Mouse (Mus musculus): ENCODE data around the gene Srrm4.

Srrm4 gene

DNA sequence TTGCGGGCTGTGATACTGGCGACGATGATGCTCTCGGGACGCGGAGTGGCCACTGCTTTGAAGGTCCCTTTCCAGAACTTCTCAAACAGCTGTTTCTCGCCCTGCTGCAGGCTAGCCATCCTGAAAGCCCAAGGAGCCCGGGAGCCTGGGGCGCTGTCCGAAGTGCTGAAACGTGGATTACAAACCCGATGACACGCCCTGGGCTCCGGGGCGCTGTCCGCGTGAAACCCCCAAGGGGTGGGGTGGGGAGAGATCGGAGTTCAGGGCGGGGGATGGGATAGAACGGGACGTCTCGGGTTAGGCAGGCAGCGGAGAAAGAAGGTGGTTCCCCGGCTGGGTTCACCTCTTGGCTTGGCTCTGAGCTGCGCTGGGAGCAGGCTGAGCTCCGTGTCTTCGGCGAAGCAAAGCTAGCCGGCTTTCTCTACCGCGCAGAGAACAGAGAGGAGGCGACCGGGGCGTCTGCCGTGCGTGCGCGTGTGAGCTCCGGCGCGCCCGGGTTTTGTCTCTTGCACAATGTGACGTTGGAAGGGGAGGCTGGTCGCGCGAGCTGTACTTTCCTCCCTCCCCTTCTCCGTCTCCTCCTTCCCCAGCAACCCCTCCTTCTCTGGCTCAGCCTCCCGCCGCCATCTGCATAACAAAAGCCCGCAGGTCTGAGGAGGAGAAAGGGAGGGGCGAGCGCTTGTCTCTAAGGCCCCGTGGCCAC lies at the start of gene Srrm4:
Gene Srrm4 (minus strand): TSS at position 472 of the 703 bp plus-strand sequence.
- DNase-seq = peak; percentile 43

DNA sequence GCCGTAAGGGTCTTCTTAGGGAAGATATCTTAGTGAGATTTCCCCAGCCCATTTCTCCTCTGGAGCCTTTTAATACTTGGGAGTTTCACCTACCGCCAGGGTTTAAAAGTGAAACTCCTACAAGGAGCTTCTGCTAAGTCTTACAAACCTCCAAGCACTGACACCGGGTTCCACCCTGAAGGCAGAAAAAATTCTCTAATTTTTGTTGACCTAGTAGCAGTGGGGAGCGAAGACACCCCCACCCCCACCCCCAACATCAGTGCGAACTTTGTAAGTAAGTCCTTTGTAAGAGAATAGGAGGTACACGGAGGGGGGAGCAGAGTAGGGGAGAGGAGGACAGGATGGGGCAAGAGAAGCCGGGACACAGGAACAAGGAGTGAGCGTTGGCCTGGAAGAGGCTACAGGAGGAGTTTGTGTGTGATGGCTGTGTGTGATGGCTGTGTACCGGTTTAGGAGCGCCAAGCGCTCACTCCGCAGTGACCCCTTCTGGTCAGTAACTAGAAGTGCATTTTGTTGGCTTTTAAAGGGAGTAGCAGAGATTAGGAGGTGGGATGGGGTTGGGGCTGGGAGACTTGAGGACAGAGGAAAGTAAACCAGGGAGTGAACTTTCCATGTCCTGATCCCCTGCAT lies 1.3 kb upstream of the Srrm4 start:
- no peak for DNase-seq

DNA sequence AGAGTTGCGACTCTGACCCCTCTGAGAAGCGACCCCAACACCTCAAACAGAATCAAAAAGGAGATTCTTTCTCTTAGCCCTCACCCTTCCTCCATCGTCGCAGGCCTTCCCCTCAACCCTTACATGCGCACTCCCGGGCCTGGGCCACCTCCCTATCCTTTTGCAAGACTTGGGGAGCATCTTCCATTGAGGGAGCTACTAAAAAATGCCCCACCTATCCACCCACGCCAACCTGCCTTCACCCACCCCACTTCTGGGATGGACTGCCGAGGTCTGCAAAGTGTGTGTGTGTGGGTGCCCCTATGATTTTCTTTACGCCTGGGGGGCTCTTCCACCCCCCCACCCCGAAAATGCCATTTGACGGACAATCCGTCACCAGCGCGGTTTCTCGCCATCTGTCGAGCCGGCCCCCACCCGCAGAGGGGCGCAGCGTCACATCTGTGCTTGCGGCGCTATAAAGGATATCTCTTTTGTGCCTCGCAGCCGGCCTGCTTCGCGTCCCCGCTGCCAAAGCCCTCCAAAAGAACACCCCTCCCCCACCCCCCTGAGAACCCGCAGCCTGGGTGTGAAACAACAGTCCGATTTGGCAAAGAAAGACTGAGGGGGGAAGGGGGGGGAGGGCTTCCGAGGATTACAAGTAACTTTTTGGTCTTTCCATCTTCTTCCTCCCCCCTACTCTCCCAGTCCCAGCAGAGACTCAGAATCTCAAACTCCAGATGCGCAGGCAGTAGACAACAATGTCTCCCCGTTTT lies 608 bp upstream of the Srrm4 start:
- DNase-seq = no peak

DNA sequence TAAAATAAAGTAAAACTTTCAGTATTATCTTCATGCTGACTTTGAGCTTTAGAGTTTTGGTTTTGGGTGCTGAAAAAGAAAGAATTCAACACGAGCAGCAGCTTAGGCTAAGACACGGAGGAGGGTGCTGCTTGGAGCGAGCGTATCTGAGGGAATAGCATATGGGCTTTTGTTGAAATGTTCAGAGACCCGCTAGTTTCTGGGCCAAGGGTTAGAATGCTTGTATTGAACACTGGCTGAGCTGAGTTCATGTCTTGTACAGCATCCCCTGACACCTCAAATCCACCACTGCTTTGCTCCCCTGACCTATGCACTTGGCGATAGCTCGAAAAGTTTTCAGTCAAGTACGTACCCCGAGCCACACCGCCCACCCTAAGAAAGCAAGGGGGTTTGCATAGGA lies 919 bp downstream of the Srrm4 start:
- no peak for DNase-seq

DNA sequence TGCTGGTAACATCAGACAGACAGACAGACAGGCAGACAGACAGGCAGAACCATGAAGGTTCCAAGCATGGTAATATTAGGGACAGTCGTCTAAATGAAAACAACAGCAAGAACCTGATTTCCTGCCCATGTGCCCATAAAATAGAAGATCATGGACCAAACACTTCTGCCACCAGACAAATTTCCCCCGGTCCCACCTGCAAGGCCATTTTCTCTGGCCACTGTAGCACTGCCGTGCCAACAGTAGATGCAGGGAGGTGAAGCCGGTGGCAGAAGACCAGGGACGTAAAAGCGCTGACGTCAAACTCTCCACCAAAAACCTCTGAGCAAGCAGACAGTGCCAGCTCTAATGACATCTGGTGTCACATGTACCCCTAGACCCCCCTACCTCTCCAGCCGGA lies 2.0 kb downstream of the Srrm4 start:
- no peak for DNase-seq

DNA sequence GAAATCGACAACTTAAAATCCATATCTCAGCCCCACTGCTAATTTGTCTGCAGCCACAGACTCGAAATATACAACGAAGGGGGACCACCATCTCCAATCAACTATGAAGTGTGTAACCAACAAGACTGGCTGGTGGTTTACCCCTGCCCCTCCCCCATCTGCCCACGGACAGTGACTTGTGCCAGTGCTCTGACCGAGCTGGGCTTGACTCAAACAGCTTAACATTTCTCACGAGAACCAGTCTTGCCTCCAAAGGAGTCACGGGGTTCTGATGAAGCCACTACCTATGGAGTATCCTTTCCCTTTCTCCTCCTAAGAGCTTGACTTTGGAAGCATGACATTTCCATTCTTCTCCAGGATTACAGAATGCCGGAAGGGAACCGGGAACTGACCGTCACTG lies 2.8 kb downstream of the Srrm4 start:
- no peak for DNase-seq

DNA sequence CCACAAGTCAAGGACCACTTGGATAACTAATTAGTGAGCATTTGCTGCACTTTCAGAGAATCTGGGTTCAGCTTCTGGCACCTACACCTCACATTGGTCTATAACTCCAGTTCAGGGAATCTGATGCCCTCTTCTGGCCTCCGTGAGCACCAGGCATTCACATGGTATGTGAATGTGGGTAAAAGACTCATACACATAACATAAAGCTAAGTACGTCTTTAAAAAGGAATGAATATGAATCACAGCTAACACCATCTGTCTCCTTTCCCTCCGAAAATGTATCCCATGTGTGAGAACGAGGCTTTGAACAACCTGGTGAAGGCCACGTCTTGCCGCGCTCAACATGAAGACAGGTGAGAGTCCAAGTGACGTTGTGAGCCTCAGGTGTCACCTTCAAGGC lies 12.1 kb downstream of the Srrm4 start:
- DNase-seq = no peak

DNA sequence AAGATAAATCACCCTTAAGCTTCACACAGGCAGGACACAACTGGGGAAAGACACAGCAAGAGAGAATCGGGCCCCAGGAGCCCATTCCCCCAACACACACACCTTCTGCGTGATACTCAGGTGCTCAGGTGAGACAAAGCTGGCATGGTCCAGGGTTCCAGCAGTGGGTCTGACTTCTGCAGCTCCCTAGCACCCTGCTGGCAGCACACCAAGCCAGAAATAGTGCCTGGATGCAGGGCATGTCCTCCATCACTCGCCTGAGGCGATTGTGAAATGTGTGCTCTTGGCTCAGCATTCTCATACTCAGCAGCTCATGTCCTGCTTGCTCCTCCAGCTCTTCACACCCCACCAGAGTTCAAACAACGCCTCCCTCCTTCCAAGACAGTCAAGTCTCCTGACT lies 14.5 kb downstream of the Srrm4 start:
- DNase-seq = no peak

DNA sequence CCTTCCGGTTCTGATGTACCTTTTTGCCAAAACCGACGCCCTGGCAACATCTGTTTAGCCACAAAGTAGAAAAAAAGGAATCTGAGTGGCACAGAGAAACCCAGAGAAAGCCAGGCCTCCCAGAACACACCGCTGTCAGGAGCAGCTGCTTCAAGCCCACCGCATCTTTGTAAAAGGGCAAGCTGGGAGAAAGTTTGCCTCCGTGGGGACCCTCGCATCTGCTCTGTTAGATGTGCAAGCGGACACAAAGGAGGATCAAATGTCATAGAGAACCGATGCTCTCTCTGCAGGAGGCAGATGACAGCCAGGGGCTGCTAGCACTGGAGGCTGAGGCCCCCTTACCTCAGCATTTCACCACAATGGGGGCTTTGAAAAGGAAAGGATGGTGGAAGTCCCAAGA lies 18.3 kb downstream of the Srrm4 start:
- no peak for DNase-seq

DNA sequence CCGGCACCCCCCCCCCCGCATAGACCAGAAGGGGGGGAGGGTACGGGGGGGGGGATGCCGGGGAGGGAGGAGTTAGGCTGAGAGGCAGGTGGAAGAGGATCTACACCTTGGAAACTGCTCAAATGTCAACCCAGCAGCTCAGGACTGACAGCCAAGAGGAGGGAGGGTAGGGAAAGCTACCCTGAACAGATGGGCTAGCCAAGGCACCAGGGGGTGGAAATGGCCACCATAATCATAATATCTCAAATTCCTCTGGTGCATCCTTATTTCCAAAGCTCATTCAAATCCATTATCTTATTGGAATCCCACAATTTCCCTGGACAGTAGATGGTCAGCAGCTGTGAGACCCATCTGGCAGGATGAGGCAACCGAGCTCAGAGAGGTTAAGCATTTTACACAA lies 19.7 kb downstream of the Srrm4 start:
- DNase-seq = no peak

DNA sequence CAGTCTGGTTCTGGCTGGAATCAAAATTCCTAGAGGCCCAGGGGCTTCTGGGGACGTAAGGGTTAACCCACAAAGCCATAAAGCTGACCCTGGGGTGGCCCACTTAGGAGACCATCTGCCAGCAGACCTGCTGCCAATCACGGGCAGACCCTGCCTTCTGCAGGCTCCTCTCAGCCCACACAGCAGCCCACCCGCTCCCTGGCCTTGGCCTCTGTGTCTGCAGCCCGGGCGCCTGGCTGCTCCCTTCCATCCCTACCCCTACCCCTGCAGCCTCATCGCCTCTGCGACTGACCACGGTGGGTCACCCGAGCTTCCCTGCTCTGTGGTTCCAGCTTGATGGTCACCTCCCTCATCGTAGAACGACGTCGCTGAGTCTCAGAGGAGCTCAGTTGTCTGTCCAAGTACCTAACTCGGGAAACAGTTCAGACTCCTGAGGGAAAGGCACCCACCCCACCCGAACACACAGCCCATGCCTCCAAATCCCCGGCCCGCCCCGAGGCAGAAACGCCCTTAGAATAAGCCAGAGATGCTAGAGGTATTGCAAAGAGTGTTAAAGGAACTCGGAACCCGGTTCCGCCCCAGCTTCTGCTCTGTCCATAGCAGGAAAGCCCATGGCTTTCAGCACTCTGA lies 20.3 kb downstream of the Srrm4 start:
- no peak for DNase-seq

DNA sequence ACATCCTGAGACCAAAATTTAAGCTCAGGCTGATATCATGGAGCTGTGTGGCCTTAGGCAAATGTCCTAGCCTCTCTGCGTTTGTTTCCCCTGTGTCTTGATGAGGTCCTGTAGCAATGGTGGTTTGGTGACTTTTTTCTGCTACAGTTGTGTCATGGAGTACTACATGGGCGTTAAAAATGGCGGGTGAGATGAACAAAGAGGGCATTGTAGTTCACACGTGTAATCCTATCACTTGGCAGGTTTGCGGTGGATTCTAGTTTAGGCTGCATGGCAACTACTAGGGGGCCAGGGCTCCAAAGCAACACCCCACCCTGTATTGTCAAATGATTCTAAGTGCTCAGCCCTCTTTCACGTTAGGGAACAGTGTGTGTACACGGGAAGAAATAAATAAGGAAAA lies 21.1 kb downstream of the Srrm4 start:
- DNase-seq = no peak

DNA sequence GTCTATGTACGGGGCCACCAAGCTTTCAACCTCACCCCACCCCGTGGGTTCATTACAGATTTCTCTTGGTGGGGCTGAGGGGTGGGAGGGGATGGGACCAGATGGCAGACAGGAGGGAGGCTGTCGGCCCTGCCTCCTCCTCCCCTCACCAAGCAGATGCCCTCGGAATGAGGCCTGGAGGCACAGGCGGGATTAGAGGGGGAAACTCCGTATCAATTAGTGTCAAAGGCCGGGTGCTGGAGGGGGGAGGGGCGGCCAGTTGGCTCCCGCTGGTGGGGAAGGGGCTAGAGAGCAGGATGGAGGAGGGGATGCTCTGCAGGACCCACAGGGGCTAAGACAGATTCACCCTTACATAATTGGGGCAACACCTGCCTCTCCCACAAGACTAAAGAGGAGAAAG lies 22.0 kb downstream of the Srrm4 start:
- no peak for DNase-seq

DNA sequence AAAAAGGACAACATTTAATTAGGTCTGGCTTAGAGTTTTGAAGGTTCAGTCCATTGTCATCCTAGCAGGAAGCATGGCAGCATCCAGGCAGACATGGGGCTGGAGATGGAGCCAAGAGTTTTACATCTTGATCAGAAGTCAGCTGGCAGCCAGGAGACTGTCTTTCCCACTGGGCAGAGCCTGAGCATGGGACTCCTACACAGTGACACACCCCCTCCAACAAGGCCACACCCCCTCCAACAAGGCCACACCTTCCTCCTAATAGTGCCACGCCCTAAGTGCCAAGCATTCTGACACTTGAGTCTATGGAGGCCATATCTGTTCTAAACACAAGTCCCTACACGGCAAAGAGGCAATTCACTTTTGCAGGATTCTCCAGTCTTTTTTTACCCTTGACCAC lies 23.6 kb downstream of the Srrm4 start:
- DNase-seq = no peak

DNA sequence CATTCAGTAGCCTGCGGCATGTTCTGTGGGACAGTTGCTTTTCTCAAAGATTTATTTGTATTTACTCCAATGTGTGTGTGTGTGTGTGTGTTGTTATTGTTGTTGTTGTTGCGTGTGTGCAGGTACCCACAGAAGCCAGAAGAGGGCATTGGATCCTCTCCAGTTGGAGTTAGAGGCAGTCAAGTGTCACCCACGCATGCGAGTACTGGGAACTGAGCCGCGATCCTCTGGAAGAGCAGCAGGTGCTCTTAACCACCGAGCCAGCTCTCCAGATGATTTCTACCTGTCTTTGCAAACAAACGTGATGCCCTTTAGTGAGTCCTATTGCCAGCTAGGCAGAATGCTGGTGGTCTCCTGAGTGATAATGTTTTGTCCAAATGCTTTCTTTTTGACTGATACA lies 24.3 kb downstream of the Srrm4 start:
- DNase-seq = no peak

DNA sequence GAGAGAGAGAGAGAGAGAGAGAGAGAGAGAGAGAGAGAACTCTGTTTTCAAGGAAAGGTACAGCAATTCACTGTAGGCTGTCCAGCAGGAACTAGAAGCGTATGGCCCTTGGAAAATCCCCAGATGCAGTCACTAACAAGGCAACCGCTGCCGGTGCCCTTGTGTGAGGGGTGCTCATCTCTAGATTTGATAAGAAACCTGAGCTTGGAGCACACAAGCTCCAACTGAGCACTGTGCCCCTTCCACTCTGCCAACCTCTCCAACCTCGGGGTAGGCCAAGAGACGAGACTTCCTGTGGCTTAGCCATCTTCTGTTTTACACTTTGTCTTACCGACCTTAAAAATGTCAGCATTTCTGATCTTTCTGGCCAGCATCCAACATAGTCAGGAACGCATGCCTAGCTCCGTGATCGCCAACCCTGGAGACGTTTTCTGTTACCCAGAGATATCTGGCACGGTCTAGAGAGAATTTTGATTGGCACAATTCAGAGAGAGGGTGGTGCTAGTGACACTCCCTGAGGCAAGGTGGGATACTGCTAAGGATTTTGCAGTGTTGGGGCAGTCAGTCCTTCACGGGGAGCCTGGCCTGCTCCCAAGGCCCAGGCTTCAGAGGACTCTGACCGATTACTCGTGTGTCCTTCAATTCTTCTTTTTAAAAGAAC lies 25.1 kb downstream of the Srrm4 start:
- no peak for DNase-seq

DNA sequence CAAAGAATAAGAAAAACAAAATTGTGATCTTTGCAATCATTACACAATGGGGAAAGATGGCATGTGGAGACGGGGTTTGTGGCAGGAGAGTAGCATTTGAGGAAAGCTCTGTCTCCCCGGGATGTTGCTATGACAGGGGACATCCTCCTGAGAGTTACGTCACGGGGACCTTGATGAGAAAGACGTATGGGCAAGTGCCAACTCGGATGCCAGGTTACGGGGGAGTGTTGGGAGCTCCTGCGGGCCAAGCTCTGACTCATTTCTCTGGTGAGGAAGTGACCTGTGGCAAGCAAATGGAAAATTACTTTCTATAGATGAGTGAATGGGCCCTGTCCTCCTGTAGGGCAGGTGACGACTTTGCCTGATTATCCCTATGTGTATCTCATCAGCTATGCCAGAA lies 26.0 kb downstream of the Srrm4 start:
- DNase-seq = no peak

DNA sequence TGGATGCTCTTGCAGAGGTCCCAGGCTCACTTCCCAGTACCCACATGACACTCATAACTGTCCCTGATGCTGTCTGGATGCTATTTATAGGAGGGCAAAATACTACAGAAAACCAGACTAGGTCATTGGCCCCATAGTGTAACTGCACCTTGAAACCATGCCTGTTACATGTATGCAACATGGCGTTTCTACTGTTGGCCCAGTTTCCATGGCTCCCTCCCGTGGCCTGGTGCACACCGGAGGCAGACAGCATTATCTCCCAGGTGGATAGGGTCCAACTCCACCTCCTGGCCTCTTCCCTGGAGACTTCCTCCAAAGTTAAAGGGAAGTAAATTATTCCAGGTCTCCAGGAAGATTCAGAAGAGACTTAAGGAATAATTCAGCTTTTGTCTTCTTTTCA lies 27.2 kb downstream of the Srrm4 start:
- DNase-seq = no peak

DNA sequence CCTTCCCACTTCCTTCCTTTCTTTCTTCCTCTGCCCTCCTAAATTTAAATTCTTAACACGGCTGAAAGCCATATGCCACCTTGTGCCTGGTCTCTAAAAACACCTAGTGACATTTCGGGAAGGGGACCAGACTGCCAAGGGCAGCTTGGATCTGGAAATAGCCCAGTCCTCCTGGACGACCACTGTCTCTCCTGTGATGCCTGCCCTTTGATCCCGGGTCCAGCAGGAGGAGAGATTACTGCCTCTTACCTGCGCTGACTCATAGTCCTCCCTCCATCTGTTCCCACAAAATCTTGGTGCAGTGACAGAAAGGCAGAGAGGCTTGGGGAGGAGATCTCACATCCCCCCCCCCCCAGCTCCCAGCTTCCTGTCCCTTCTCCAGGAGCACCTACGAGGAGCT lies 27.9 kb downstream of the Srrm4 start:
- DNase-seq = no peak

DNA sequence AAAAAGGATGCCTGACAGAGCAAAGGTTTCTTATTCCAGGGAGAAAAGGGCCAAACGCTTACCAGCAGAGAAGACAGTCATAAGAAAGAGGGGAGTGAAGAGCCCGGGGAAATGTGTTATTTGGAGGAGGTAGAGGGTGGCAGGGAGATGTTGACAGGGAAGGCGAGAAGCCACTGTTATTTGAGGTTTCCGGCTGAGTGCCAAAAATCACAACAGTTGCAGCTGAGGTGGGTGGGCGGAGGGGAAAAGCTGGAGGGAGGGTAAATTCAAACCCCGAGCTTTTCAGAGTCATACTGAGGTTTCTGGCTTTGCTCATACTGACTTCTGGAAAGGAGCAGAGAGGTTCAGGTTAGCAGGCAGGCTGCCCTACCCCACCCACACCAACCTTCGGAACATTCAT lies 32.5 kb downstream of the Srrm4 start:
- no peak for DNase-seq

DNA sequence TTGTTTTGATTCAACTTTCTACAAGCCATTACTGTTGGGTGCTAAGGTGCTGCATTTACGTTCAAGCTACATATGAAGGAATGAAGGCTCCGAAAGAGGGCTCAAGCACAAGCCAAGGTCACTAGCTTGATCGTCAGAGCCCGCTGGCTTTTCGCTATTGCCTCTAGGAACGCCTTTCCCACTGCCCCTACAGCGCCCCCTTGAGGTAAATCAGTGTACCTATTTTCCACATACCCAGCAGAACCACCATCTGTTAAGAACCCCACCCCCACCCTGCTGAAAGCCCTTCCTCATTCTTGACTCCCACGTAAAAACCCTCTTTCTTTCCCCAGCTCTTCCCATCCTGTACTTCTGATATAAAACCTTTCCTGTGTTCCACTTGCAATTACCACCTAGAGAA lies 35.0 kb downstream of the Srrm4 start:
- no peak for DNase-seq

DNA sequence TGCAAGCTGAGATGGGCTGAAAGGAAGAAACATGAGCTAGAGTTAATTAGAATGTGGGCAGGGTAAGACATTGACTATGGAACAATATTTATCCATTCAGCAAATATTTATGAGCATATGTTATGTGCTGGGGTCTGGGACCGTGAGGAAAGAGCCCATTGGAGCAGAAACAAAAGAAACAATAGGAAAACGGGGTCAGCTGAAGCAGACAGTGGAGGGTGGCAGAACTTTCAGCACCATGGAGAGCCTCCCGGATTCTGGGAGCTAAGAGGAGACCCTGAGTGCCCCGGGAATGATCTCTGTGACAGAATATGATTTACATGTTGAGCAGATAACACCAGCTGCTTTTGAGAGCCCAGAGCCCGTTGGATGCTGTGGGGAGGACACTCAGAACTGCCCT lies 37.7 kb downstream of the Srrm4 start:
- DNase-seq = no peak

DNA sequence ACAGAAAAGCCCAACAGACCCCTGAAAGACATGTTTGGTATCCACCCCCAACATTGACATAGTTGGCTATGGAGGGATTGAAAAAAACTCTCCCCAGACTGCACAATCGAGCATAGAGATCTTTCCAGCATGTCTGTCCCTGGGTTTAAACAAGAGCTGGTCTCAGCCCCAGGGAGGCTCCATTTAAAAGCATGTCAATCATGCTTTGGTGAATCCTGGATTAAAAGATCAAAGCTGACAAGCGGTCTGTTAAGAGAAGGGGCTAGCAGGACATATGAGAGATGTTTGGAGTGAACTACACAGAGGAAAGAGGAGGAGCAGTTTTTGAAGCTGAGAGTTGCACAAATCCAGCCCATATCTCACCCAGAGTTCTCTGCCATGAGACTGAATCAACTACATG lies 38.5 kb downstream of the Srrm4 start:
- no peak for DNase-seq
